Mouse (Mus musculus) megakaryocyte, embryonic 14.5 days (primary cell): Measurements from ENCODE around the gene Mkrn2.

ENCODE experiments used
- FLI1 ChIP-seq: IDR thresholded peaks from 2 replicates; pipeline ENCODE4 v1.6.1; 2012; ENCODE audit warnings: low read length, inconsistent platforms, mixed read lengths
- GATA1 ChIP-seq: IDR thresholded peaks from 3 replicates; pipeline ENCODE4 v1.6.1; 2012; ENCODE audit warnings: mixed read lengths, low read length, inconsistent platforms, borderline replicate concordance

GRCm38 (mm10) chr6:115586321-115586720 lies 15.4 kb upstream of the Mkrn2 start:
- no peak for TF ChIP-seq GATA1
- no peak for TF ChIP-seq FLI1
